8 mouse cellular contexts compared by ENCODE assay signal in genomic region chr3:126831418-126832138, GRCm38 (mm10).
DNase-seq lines count a peak whose midpoint lies in the region; ATAC-seq and TF ChIP-seq lines count a peak whose summit lies in the region.

No protein-coding gene starts in this region.

- no peak overlapping the region for H3K4me3 ChIP-seq in forebrain, embryonic 13.5 days
- H3K4me3 ChIP-seq in forebrain, embryonic 12.5 days (replicated peaks): no peak overlapping the region
- no peak overlapping the region for H3K4me3 ChIP-seq in CH12.LX (replicated peaks in 1 of 3; ENCODE audit: low read depth in 2 of 3, low read length in 2 of 3, poor library complexity in 1 of 3)
- no peak overlapping the region for H3K4me3 ChIP-seq in forebrain, embryonic 16.5 days (replicated peaks; ENCODE audit: low read length)

- TF ChIP-seq CTCF in CH12.LX (conservative IDR thresholded peaks at IDR 0.05 in 1 of 2, IDR thresholded peaks at IDR 0.05 in 1 of 2; ENCODE audit: low read depth in 2 of 2, low read length in 2 of 2): no peak

- dilution Hi-C loops in CH12.LX (cut with MboI; ENCODE audit: extremely low pct_ligation_motif_present, extremely low pct_unique_long_range_greater_than_20kb, low sequenced_read_pairs): no loop called here

- H3K27ac ChIP-seq in forebrain, embryonic 13.5 days: no peak overlapping the region
- H3K27ac ChIP-seq in forebrain, embryonic 12.5 days: no peak overlapping the region
- H3K27ac ChIP-seq in CH12.LX (ENCODE audit: insufficient read depth, low read depth): no peak overlapping the region
- no peak overlapping the region for H3K27ac ChIP-seq in forebrain, embryonic 16.5 days (ENCODE audit: low read length)

- H3K4me2 ChIP-seq in forebrain, embryonic 13.5 days: no peak overlapping the region
- H3K4me2 ChIP-seq in forebrain, embryonic 12.5 days: no peak overlapping the region
- H3K4me2 ChIP-seq in CH12.LX (ENCODE audit: insufficient read depth, low read depth, poor library complexity, severe bottlenecking): no peak overlapping the region
- no peak overlapping the region for H3K4me2 ChIP-seq in forebrain, embryonic 16.5 days (ENCODE audit: low read length)

- no peak for DNase-seq in CH12.LX (ENCODE audit: extremely low read depth)
- DNase-seq in heart, postnatal 10 days: peak; percentile 66 to 71
- DNase-seq in mesoderm, embryonic 11.5 days (ENCODE audit: low read depth, low spot score): peak; percentile 9
- no peak for DNase-seq in layer of hippocampus, adult 11-12 months (ENCODE audit: low spot score)

- 80% methylated on average over 6 of the region's 6 CpGs for WGBS in forebrain, embryonic 13.5 days
- 85% methylated on average over 6 of the region's 6 CpGs for WGBS in forebrain, embryonic 12.5 days
- WGBS in forebrain, embryonic 16.5 days: 84% methylated on average over 6 of the region's 6 CpGs

- TF ChIP-seq EP300 in CH12.LX (IDR thresholded peaks at IDR 0.05; ENCODE audit: low read length): no peak

- ATAC-seq in forebrain, embryonic 13.5 days: peak; percentile 36; the same call in 1 of the 2 replicates
- no peak for ATAC-seq in forebrain, embryonic 12.5 days (ENCODE audit: low FRiP score)
- peak; percentile 39; the same call in 1 of the 2 replicates for ATAC-seq in erythroid progenitor cell, adult 5-6 weeks (replicated peaks; ENCODE audit: low FRiP score, poor library complexity, severe bottlenecking)
- no peak for ATAC-seq in forebrain, embryonic 16.5 days

- no peak overlapping the region for H3K9ac ChIP-seq in forebrain, embryonic 13.5 days
- no peak overlapping the region for H3K9ac ChIP-seq in forebrain, embryonic 12.5 days
- H3K9ac ChIP-seq in CH12.LX (ENCODE audit: insufficient read depth, low read depth): no peak overlapping the region
- no peak overlapping the region for H3K9ac ChIP-seq in forebrain, embryonic 16.5 days (replicated peaks; ENCODE audit: low read depth, low read length)

- in situ Hi-C loops in CH12.LX (cut with MboI; ENCODE audit: low pct_ligation_motif_present, low pct_unique_long_range_greater_than_20kb, low sequenced_read_pairs): no loop called here

- H3K9me3 ChIP-seq in forebrain, embryonic 13.5 days (replicated peaks): no peaks in the 10 kb centered on the region
- no peaks in the 10 kb centered on the region for H3K9me3 ChIP-seq in forebrain, embryonic 12.5 days
- H3K9me3 ChIP-seq in CH12.LX (replicated peaks; ENCODE audit: low read length): no peaks in the 10 kb centered on the region
- no peaks in the 10 kb centered on the region for H3K9me3 ChIP-seq in forebrain, embryonic 16.5 days (ENCODE audit: control insufficient read depth, low read length)

- no peaks in the 10 kb centered on the region for H3K79me2 ChIP-seq in CH12.LX (replicated peaks; ENCODE audit: control insufficient read depth, extremely low read depth, insufficient read depth, poor library complexity, severe bottlenecking)

- no peak for TF ChIP-seq POLR2A in CH12.LX (IDR thresholded peaks at IDR 0.05; ENCODE audit: low read depth, low read length)

- TF ChIP-seq RAD21 in CH12.LX (IDR thresholded peaks at IDR 0.05; ENCODE audit: low read depth, low read length): no peak

- no peaks in the 10 kb centered on the region for H3K4me1 ChIP-seq in forebrain, embryonic 13.5 days
- H3K4me1 ChIP-seq in forebrain, embryonic 12.5 days: no peaks in the 10 kb centered on the region
- H3K4me1 ChIP-seq in CH12.LX (ENCODE audit: control insufficient read depth in 1 of 2, insufficient read depth in 2 of 2): peaks cover 14 to 61% of the 10 kb centered on the region in 2 experiments
- H3K4me1 ChIP-seq in forebrain, embryonic 16.5 days (replicated peaks; ENCODE audit: control insufficient read depth, insufficient read depth, low read length): no peaks in the 10 kb centered on the region

- intact Hi-C loops in heart, postnatal 10 days (cut with DNase I): no loop called here

- no peaks in the 10 kb centered on the region for H3K27me3 ChIP-seq in forebrain, embryonic 13.5 days
- no peaks in the 10 kb centered on the region for H3K27me3 ChIP-seq in forebrain, embryonic 12.5 days
- no peaks in the 10 kb centered on the region for H3K27me3 ChIP-seq in CH12.LX (replicated peaks)
- no peaks in the 10 kb centered on the region for H3K27me3 ChIP-seq in forebrain, embryonic 16.5 days (replicated peaks; ENCODE audit: control insufficient read depth, insufficient read depth, low read length)

- H3K36me3 ChIP-seq in forebrain, embryonic 13.5 days (ENCODE audit: poor library complexity, severe bottlenecking): no peaks in the 10 kb centered on the region
- H3K36me3 ChIP-seq in forebrain, embryonic 12.5 days (replicated peaks): no peaks in the 10 kb centered on the region
- H3K36me3 ChIP-seq in CH12.LX (replicated peaks in 1 of 2; ENCODE audit: control insufficient read depth in 1 of 2, insufficient read depth in 1 of 2, low read length in 1 of 2): peaks cover 25 to 71% of the 10 kb centered on the region in 2 experiments
- H3K36me3 ChIP-seq in forebrain, embryonic 16.5 days (ENCODE audit: control insufficient read depth, insufficient read depth): no peaks in the 10 kb centered on the region

TF ChIP-seq in CH12.LX, 34 proteins besides CTCF, POLR2A, EP300 and RAD21:
- no peak for TF ChIP-seq NELFE (IDR thresholded peaks at IDR 0.05; ENCODE audit: low read depth, low read length)
- peak; percentile 80 for TF ChIP-seq BHLHE40 (IDR thresholded peaks at IDR 0.05; ENCODE audit: low read depth, low read length)
- no peak for TF ChIP-seq GABPA (IDR thresholded peaks at IDR 0.05; ENCODE audit: insufficient replicate concordance, low read depth, low read length)
- TF ChIP-seq HCFC1 (IDR thresholded peaks at IDR 0.05; ENCODE audit: low read depth, low read length): no peak
- no peak for TF ChIP-seq KAT2A (IDR thresholded peaks at IDR 0.05; ENCODE audit: insufficient replicate concordance, low read length)
- no peak for TF ChIP-seq NRF1 (IDR thresholded peaks at IDR 0.05; ENCODE audit: low read depth, low read length)
- no peak for TF ChIP-seq MYC (IDR thresholded peaks at IDR 0.05; ENCODE audit: low read depth, low read length)
- TF ChIP-seq SIN3A (IDR thresholded peaks at IDR 0.05; ENCODE audit: low read length): no peak
- TF ChIP-seq ETS1 (conservative IDR thresholded peaks at IDR 0.05; ENCODE audit: low read depth, low read length): peak; percentile 34; the same call in 1 of the 2 replicates

Comparison
In these comparisons a context has a peak if more than half of its experiments do, and no peak if none do; other contexts are left out.
1. ATAC-seq: peak in forebrain, embryonic 13.5 days (single experiment) and erythroid progenitor cell, adult 5-6 weeks (single experiment); none in forebrain, embryonic 12.5 days (single experiment) and forebrain, embryonic 16.5 days (single experiment).
2. DNase-seq: peak in heart, postnatal 10 days (2 of 2) and mesoderm, embryonic 11.5 days (single experiment); none in CH12.LX (single experiment) and layer of hippocampus, adult 11-12 months (single experiment).